18 mouse cellular contexts compared by ENCODE assay signal in genomic region chr17:43501223-43501622, GRCm38 (mm10). TPM values are rescaled to one million over a fixed set of nuclear protein-coding genes. Genes with fewer than 3 reads are reported as not detected.
"Had no signal": no experiment of that assay in that cellular context is flagged by ENCODE, and none has a peak within 500 bp of the region (broad histone marks: within the 10 kb centered on the region; RNA-seq: fewer than 3 reads in every experiment).

No protein-coding gene starts in this region.

- H3K9ac ChIP-seq: limb, embryonic 12.5 days; liver, embryonic 13.5 days; liver, postnatal 0 days; lung, embryonic 15.5 days; midbrain, embryonic 12.5 days had no signal

- ATAC-seq: liver, postnatal 0 days; midbrain, embryonic 16.5 days had no signal

- DNase-seq: liver; liver, embryonic 13.5 days; liver, postnatal 0 days; lung, postnatal 14 days; spleen, adult 18-20 months; thymus, adult 2 months; thymus, postnatal 25 days had no signal

- H3K27ac ChIP-seq: limb, embryonic 12.5 days; liver, embryonic 13.5 days; lung, embryonic 15.5 days; macrophage; midbrain, embryonic 12.5 days had no signal

- H3K9me3 ChIP-seq: limb, embryonic 12.5 days; liver, embryonic 13.5 days; lung, embryonic 15.5 days; midbrain, embryonic 12.5 days had no signal

- H3K27me3 ChIP-seq: limb, embryonic 12.5 days; liver, embryonic 13.5 days; lung, embryonic 15.5 days; midbrain, embryonic 12.5 days had no signal

- H3K36me3 ChIP-seq: limb, embryonic 12.5 days; liver, embryonic 13.5 days; lung, embryonic 15.5 days; midbrain, embryonic 12.5 days had no signal

- H3K4me1 ChIP-seq: limb, embryonic 12.5 days; liver, embryonic 13.5 days; lung, embryonic 15.5 days; midbrain, embryonic 12.5 days had no signal

- H3K4me2 ChIP-seq: limb, embryonic 12.5 days; liver, embryonic 13.5 days; lung, embryonic 15.5 days; midbrain, embryonic 12.5 days had no signal

- H3K4me3 ChIP-seq: limb, embryonic 12.5 days; liver, embryonic 13.5 days; lung, embryonic 15.5 days; midbrain, embryonic 12.5 days had no signal

RNA-seq across cellular contexts. Expression of gene Mep1a, which starts 1.4 kb away (rescaled TPM):
- total RNA-seq: layer of hippocampus, adult 18-20 months; layer of hippocampus, postnatal 10 days; left cerebral cortex, postnatal 36 days; megakaryocyte-erythroid progenitor cell, adult 5-6 weeks had no signal
- polyA plus RNA-seq: limb, embryonic 12.5 days; liver, embryonic 13.5 days; lung, embryonic 15.5 days; macrophage; midbrain, embryonic 12.5 days; midbrain, embryonic 16.5 days; stomach, embryonic 14.5 days; urinary bladder, adult 2 months had no signal

RNA-seq across cellular contexts. Expression of gene Ankrd66, which starts 42.2 kb away (rescaled TPM):
- total RNA-seq: megakaryocyte-erythroid progenitor cell, adult 5-6 weeks had no signal
- polyA plus RNA-seq: limb, embryonic 12.5 days; liver, embryonic 13.5 days; midbrain, embryonic 12.5 days; thymus, adult 2 months had no signal
